Mouse (Mus musculus) liver, embryonic 14.5 days (tissue): ENCODE measurements around the gene Lancl2.

Experiments used
- CTCF ChIP-seq: IDR thresholded peaks from 2 replicates; pipeline ENCODE4 v1.5.1; 2016; ENCODE audit warnings: antibody characterized with exemption, low read depth, control low read depth
- EP300 ChIP-seq: IDR thresholded peaks from 2 replicates; pipeline ENCODE4 v1.6.1; 2016; ENCODE audit warnings: antibody characterized with exemption, low read depth

- TF ChIP-seq CTCF: no peak
- TF ChIP-seq EP300: no peak
Measured at GRCm38 (mm10) chr6:57661295-57661694, 41.0 kb upstream of the Lancl2 start.
